Mouse (Mus musculus): Measurements from ENCODE around the gene Snrpf. TPM values are rescaled to one million over a fixed set of nuclear protein-coding genes. Genes with fewer than 3 reads are reported as not detected.

Gene Snrpf
- polyA plus RNA-seq (2021), result 55.6 TPM

GRCm38 (mm10) chr10:93589281-93589848 lies at the start of gene Snrpf:
Gene Snrpf, minus strand, starts transcription at chr10:93589706.
- peak; percentile 76 for ATAC-seq
- POLR2A ChIA-PET, result no interaction called here
- DNase-seq (ENCODE audit: low read depth, low spot score), result peak; percentile 87
- CTCF ChIA-PET, result interaction anchor here (2.0 kb wide), 1 partner anchor 40 kb away, joined by 5 read pairs; no protein-coding TSS in a partner anchor
- H3K27me3 ChIP-seq, result no peaks in the 10 kb centered on the region
- TF ChIP-seq CTCF (IDR thresholded peaks at IDR 0.05), result no peak
- in situ Hi-C loops (cut with MboI; ENCODE audit: low pct_unique_long_range_greater_than_20kb), result no loop called here

GRCm38 (mm10) chr10:93635941-93636340 lies 46.4 kb upstream of the Snrpf start:
- ChIA-PET POLR2A (no interaction called here), CTCF (no interaction called here)
- in situ Hi-C loops (cut with MboI; ENCODE audit: low pct_unique_long_range_greater_than_20kb), result loop anchor here (5.0 kb wide), 1 partner anchor 39 kb away; no protein-coding TSS in a partner anchor
- ATAC-seq (no peak), DNase-seq (ENCODE audit: low read depth, low spot score) (no peak)
- H3K27me3 ChIP-seq, result no peaks in the 10 kb centered on the region
- TF ChIP-seq CTCF (IDR thresholded peaks at IDR 0.05), result no peak

- DNase-seq (ENCODE audit: low read depth, low spot score), result no peak
- TF ChIP-seq CTCF (IDR thresholded peaks at IDR 0.05), result no peak
- ChIA-PET POLR2A (interaction anchor here (0.6 kb wide), 1 partner anchor 18 kb away, joined by 3 read pairs; no protein-coding TSS in a partner anchor), CTCF (no interaction called here)
- no peaks in the 10 kb centered on the region for H3K27me3 ChIP-seq
- no peak for ATAC-seq
- in situ Hi-C loops (cut with MboI; ENCODE audit: low pct_unique_long_range_greater_than_20kb), result no loop called here
Measured at GRCm38 (mm10) chr10:93633971-93634370, 44.5 kb upstream of the Snrpf start.

- DNase-seq (ENCODE audit: low read depth, low spot score) (no peak), ATAC-seq (no peak)
- POLR2A ChIA-PET, result interaction anchor here (0.6 to 0.8 kb wide), 2 partner anchors 18 to 484 kb away, joined by 3 read pairs; no protein-coding TSS in a partner anchor
- H3K27me3 ChIP-seq, result no peaks in the 10 kb centered on the region
- CTCF ChIA-PET, result no interaction called here
- no peak for TF ChIP-seq CTCF (IDR thresholded peaks at IDR 0.05)
- in situ Hi-C loops (cut with MboI; ENCODE audit: low pct_unique_long_range_greater_than_20kb), result no loop called here
Measured at GRCm38 (mm10) chr10:93633563-93633962, 44.1 kb upstream of the Snrpf start.

- ChIA-PET CTCF (no interaction called here), POLR2A (no interaction called here)
- ATAC-seq (no peak), DNase-seq (ENCODE audit: low read depth, low spot score) (no peak)
- TF ChIP-seq CTCF (IDR thresholded peaks at IDR 0.05), result no peak
- no peaks in the 10 kb centered on the region for H3K27me3 ChIP-seq
- in situ Hi-C loops (cut with MboI; ENCODE audit: low pct_unique_long_range_greater_than_20kb), result no loop called here
Measured at GRCm38 (mm10) chr10:93632086-93632485, 42.6 kb upstream of the Snrpf start.

- DNase-seq (ENCODE audit: low read depth, low spot score) (no peak), ATAC-seq (no peak)
- ChIA-PET POLR2A (no interaction called here), CTCF (no interaction called here)
- H3K27me3 ChIP-seq, result no peaks in the 10 kb centered on the region
- TF ChIP-seq CTCF (IDR thresholded peaks at IDR 0.05), result no peak
- in situ Hi-C loops (cut with MboI; ENCODE audit: low pct_unique_long_range_greater_than_20kb), result no loop called here
Measured at GRCm38 (mm10) chr10:93630310-93630709, 40.8 kb upstream of the Snrpf start.

GRCm38 (mm10) chr10:93624151-93624550 lies 34.6 kb upstream of the Snrpf start:
- ChIA-PET CTCF (no interaction called here), POLR2A (no interaction called here)
- in situ Hi-C loops (cut with MboI; ENCODE audit: low pct_unique_long_range_greater_than_20kb), result no loop called here
- no peaks in the 10 kb centered on the region for H3K27me3 ChIP-seq
- ATAC-seq (no peak), DNase-seq (ENCODE audit: low read depth, low spot score) (no peak)
- no peak for TF ChIP-seq CTCF (IDR thresholded peaks at IDR 0.05)

- H3K27me3 ChIP-seq, result no peaks in the 10 kb centered on the region
- no peak for TF ChIP-seq CTCF (IDR thresholded peaks at IDR 0.05)
- ChIA-PET CTCF (no interaction called here), POLR2A (no interaction called here)
- ATAC-seq (no peak), DNase-seq (ENCODE audit: low read depth, low spot score) (no peak)
- in situ Hi-C loops (cut with MboI; ENCODE audit: low pct_unique_long_range_greater_than_20kb), result no loop called here
Measured at GRCm38 (mm10) chr10:93623725-93624124, 34.2 kb upstream of the Snrpf start.

GRCm38 (mm10) chr10:93620438-93621179 lies 31.1 kb upstream of the Snrpf start:
- ChIA-PET POLR2A (interaction anchor here (0.6 to 1.6 kb wide), 2 partner anchors 17 to 204 kb away, joined by 3 to 4 read pairs; no protein-coding TSS in a partner anchor), CTCF (interaction anchor here (1.4 to 1.5 kb wide), 2 partner anchors 10 to 17 kb away, joined by 3 to 5 read pairs; no protein-coding TSS in a partner anchor)
- in situ Hi-C loops (cut with MboI; ENCODE audit: low pct_unique_long_range_greater_than_20kb), result no loop called here
- no peak for DNase-seq (ENCODE audit: low read depth, low spot score)
- TF ChIP-seq CTCF (IDR thresholded peaks at IDR 0.05), result no peak
- peak; percentile 35 for ATAC-seq
- H3K27me3 ChIP-seq, result no peaks in the 10 kb centered on the region

- ChIA-PET CTCF (interaction anchor here (1.0 kb wide), 1 partner anchor 18 kb away, joined by 3 read pairs; no protein-coding TSS in a partner anchor), POLR2A (interaction anchor here (1.1 kb wide), 1 partner anchor 8 kb away, joined by 4 read pairs; no protein-coding TSS in a partner anchor)
- no peak for TF ChIP-seq CTCF (IDR thresholded peaks at IDR 0.05)
- no peak for DNase-seq (ENCODE audit: low read depth, low spot score)
- ATAC-seq, result no peak
- in situ Hi-C loops (cut with MboI; ENCODE audit: low pct_unique_long_range_greater_than_20kb), result no loop called here
- H3K27me3 ChIP-seq, result no peaks in the 10 kb centered on the region
Measured at GRCm38 (mm10) chr10:93614850-93615249, 25.3 kb upstream of the Snrpf start.

- ChIA-PET CTCF (interaction anchor here (1.0 to 1.9 kb wide), 5 partner anchors 9 to 201 kb away, joined by 3 to 5 read pairs (median 4); no protein-coding TSS in a partner anchor), POLR2A (interaction anchor here (0.8 kb wide), 1 partner anchor 202 kb away, joined by 3 read pairs; no protein-coding TSS in a partner anchor)
- DNase-seq (ENCODE audit: low read depth, low spot score) (no peak), ATAC-seq (no peak)
- in situ Hi-C loops (cut with MboI; ENCODE audit: low pct_unique_long_range_greater_than_20kb), result no loop called here
- TF ChIP-seq CTCF (IDR thresholded peaks at IDR 0.05), result peak; percentile 70
- no peaks in the 10 kb centered on the region for H3K27me3 ChIP-seq
Measured at GRCm38 (mm10) chr10:93611419-93612007, 22.0 kb upstream of the Snrpf start.

All from Patski (cell line).